Mouse (Mus musculus) left cerebral cortex, adult 18-20 months (tissue): Measurements from ENCODE around the gene Pcnx2. TPM values are rescaled to one million over a fixed set of nuclear protein-coding genes. Genes with fewer than 3 reads are reported as not detected.

Experiments used
- DNase-seq, 2 experiments: peaks; one replicate each; pipeline ENCODE4 v3.0.0; 2021 to 2022; ENCODE audit warnings: low spot score in 2 of 2, mixed read lengths in 1 of 2
- total RNA-seq, 2 experiments: library from RNA; stranded (reverse); gene quantifications; 2 replicates each; pipeline ENCODE4 v1.2.3; 2021

Pcnx2 gene
- total RNA-seq, 2 experiments from 2014 or later, result 81.5 to 83.9 TPM

DNA sequence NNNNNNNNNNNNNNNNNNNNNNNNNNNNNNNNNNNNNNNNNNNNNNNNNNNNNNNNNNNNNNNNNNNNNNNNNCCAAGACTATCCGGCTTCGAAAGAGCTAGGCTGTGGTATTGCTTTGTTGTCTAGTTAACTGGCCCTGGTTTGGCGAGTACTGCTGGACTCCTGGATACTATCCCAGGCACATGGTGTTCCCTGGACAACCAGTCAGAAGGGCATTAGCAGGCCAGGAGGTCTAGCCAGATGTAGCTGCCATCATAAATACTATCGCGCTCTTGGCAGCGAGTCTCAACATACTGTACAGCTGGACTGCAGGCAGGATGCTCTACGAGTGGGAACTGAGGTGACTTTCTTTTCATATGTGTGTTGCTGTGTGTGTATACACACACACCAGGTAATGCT lies 175.4 kb downstream of the Pcnx2 start:
- DNase-seq, result no peak

DNA sequence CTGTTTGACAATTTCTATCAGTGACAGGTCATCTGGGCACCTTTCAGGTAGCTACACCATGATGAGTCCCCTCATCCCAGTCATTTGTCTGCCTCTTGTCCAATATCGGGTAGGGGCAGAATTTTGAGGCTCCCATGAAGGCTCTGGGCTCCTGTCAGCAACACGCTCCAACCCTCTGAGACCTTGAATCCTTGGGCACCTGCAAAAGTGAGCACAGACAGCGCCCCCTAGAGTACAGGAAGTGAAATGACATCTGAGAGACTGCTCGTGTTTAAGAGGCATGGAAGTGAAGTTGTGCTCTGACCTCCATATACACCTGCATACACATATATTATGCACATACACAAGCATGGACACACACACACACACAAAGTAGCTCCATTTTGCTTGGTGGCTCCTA lies 179.2 kb downstream of the Pcnx2 start:
- no peak for DNase-seq

DNA sequence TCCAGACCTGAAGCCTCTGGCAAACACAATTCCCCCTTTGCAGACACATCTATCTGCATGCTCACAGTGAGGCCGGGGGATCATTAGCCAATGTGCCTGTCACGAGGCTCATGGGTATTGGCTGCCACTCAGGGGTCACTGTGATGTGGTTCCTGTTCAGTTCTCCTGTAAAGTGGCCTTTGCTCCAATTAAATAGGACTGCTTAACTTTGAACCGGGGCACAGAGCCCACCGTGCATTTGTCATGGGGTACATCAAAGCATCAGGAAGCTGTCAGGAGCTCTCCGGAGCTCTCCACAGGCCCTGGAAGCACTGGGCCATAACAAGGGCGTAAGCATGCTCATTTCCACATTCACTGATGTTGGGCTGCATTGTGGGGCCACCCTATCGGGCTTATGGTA lies 181.5 kb downstream of the Pcnx2 start:
- no peak for DNase-seq

DNA sequence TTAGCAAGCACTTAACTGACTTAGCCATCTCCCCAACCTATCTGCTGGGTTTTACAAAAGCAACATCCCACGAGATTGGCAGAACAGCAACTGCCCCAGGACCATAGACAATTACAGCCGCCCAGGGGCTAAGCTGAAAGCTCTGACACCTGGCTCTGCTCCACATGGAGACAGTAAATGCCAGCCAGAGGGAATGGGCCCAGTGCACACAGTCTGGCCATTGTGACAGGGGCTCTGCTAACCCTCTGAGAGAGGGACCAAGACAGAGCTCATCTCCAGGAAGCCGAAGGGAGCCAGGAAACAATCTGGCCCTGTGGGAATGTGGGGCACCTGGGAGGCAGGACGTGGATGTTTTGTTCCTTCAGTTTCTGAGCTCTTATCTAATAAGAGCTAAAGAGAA lies 181.9 kb downstream of the Pcnx2 start:
- DNase-seq, result no peak

DNA sequence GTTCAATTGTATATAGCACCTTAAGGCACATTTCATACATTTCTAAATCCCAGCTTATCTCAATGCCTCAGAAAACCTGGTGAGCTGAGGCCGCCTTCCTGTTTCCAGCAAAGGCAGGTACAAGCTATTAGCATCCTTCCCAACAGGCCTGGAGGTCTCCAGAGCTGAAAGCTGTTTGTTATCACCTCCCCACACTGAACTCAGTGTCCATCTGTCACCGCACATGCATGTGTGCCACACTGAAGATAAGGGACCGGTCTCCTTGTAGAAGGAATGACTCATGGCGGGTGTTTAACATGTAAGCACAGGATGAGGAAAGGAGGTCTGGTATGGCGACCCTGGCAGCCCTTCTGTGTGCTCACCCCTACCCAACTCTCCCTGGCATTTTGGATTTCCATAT lies 186.6 kb downstream of the Pcnx2 start:
- DNase-seq, result no peak

DNA sequence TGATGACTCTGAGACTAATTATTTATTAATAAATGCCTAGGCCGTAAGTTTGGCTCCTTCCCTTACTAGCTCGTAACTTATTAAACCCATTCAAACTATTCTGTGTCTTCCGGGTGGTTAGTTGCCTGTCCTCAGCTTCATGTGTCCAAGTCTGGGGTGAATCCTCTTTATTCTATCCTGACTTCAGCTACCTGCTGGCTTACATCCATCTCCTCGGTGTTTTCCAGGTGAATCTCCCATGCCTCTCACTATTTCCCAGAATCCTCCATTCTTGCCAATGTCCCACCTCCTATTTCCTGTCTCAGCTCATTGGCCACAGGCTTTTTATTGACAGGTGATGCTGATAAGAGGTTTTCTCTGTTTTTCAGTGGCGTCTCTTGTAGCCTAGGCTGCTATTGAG lies 188.9 kb downstream of the Pcnx2 start:
- no peak for DNase-seq

DNA sequence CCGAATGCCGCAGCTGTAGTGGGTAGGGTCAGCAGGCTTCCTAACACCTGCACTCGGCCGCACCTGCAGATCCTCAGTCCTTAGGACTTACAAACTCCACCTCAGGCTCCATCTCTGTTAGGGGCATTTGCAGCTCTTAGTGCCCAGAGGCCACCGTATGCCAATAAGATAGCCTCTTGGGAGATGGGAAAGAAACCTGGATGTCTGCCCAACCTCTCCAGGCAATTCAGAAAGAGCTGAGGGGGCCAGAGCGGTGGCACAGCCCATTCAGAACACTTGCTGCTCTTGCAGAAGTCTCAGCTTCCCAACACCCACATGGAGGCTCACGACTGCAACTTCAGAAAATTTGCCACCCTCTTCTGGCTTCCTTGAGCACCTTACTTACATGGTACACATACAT lies 192.3 kb downstream of the Pcnx2 start:
- no peak for DNase-seq

DNA sequence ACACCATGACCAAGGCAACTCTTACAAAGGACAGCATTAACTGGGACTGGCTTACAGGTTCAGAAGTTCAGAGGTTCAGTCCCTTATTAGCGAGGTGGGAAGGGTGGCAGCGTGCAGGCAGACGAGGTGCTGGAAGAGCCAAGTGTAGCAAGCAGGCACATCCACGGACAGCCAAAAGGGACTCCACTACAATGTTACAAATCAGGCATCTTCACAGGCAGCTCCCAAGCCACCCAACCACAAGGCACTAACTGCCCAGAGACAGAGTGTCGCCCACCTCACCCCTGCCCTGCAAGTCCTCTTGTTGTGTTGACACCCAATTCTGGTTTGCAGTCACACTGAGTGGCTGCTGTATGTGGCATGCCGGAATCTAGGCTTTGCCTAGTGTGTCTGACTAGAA lies 193.7 kb downstream of the Pcnx2 start:
- DNase-seq, result no peak

DNA sequence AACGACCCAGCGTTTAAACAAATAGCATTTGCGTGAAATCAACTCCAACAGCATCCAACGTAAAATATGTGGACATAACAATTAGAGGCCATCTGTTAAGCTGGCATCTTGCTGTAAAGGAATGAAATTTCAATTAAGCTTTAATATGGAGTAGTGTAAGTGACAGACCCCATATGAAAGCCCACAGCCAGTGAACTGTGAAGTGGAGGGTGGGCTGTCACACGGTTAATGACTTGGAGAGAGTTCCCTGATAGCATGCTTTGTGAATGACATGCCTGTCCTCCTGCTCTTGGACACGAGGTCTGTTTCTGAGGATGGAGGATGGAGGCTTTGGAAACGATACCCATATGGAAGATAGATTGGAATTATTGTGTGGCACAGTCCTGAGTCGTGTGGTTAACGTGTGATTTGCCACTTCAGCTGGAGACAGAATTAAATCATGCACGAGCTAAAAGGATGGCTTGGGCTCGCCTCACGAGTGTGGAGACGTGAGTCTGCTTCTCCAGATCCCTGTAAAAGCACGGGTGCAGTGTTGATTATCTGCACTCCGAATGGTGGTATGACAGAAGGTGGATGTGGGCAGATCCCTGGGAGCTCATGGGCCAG lies 195.1 kb downstream of the Pcnx2 start:
- no peak for DNase-seq

Other genes with a start within 250 kb of the Pcnx2 start
- 1 to 10 TPM; 4.5 to 4.8 TPM for gene Map10, start 228.5 kb downstream of the Pcnx2 start, total RNA-seq
- gene Ntpcr, start 168.4 kb downstream of the Pcnx2 start, total RNA-seq, result 10 to 100 TPM; 22.9 to 23.1 TPM
- gene Map3k21, start 12.1 kb upstream of the Pcnx2 start, total RNA-seq, result 1 to 10 TPM; 1.6 to 1.8 TPM
- 10 to 100 TPM; 86.5 to 87.8 TPM for gene Kcnk1, start 96.9 kb upstream of the Pcnx2 start, total RNA-seq